Mouse (Mus musculus) kidney, postnatal 10 days (tissue): ENCODE data around the gene Ms4a6c.
"Not testable (repeated sequence)": the region's sequence is repeated elsewhere in the genome, so short reads cannot be mapped to it uniquely, and the experiment has no call there.

Experiments
- DNase-seq: peaks from one replicate; pipeline ENCODE4 v3.0.0; 2021; ENCODE audit warnings: mixed read lengths

The Ms4a6c gene

DNA sequence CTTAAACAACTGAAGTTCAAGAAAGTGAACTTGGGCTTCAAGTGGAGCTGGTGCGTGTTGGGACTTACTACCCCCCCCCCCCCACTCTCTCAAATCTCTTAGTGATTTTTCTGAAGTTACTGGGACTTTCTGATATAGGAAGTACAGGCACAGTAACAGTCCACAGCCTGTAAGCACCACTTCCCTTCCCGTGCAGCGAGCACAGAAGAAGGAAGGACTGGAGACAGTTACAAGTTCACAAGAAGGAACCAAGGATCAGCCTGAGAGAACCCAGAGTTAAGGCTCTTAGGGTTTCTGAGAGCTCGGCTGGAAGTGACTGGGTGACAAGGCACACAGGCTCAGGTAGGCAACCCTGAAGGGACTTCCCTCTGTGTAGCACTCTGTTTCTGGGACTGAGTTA, at the start of gene Ms4a6c:
TSS of gene Ms4a6c (plus strand) at position 152 of the 400 bp plus-strand sequence.
- not testable (repeated sequence) for DNase-seq

DNA sequence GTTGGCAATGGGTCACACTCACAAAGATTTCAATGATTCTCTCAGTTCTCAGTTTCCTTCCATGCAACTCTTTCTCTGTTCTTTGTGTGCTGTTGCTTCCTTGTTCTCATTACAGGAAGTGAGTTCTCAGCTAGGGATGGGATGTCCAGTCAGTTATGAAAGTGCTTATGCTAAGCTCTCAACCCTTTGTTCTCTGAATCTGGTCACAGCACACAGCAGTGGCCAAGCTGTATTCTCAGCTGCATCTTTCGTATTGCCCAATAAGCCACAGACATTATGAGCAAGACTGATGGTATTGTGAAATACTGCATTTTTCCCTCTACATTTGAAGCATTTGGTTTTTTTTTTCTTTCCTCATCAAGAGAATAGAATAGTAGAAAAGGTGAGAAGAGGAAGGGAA, 38.0 kb upstream of the Ms4a6c start:
- DNase-seq, result not testable (repeated sequence)

DNA sequence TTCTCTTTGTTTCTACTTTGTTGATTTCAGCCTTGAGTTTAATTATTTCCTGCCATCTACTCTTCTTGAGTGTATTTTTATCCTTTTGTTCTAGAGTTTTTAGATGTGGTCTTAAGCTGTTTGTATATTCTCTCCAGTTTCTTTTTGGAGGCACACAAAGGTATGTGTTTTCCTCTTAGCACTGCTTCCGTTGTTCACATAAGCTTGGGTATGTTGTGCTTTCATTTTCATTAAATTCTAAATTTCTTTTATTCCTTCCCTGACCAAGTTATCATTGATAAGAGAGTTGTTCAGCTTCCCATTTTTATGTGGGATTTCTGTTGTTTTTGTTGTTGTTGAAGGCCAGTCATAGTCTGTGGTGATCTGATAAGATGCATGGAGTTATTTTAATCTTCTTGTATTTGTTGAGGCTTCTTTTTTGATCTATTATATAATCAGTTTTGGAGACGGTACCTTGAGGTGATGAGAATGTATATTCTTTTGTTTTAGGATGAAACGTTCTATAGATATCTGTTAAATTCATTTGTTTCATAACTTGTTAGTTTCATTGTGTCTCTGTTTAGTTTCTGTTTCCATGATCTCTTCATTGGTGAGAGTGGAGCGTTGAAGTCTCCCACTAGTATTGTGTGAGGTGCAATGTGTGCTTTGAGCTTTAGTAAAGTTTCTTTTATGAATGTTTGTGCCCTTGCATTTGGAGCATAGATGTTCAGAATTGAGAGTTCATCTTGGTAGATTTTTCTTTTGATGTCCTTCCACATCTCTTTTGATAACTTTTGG, 33.9 kb upstream of the Ms4a6c start:
- DNase-seq, result no peak

DNA sequence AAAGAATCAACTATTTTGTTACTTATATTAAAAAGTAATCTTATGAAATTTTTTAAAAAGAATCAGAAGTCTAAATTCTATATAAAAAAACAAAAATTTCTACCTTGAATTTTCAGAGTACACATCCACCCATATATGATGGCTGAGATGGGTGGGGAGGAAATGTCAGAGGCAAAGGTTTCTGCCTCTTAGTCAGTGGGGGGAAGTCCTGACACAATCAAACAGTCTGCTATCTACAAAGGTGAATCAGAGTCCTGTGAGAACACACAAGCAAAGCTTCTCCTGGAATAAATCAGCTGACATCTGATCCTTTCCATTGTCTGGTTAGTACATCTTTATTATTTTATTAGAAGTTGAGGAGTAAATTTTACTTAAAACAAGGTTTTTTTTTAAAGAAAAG, 25.8 kb upstream of the Ms4a6c start, which contains the start of gene Ms4a4b:
TSS of gene Ms4a4b (plus strand) at position 216 of the 400 bp plus-strand sequence.
- no peak for DNase-seq

DNA sequence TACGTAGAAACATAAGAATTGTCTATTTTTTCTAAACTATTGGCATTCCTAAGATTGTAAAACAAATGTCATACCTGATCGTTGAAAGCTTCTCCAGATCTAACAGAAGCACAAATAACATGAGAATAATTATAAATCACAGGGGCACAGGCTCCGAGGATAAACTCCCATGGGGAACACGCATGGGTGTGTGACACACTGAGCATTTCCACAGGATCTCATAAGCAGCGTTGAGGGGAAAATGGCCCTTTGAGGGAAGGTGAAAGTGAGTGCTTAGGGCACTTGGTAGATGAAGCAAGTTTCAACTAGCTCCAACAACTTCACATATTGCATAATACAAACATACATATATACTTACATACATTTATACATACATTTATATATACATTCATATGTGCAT, 25.2 kb upstream of the Ms4a6c start:
- no peak for DNase-seq

DNA sequence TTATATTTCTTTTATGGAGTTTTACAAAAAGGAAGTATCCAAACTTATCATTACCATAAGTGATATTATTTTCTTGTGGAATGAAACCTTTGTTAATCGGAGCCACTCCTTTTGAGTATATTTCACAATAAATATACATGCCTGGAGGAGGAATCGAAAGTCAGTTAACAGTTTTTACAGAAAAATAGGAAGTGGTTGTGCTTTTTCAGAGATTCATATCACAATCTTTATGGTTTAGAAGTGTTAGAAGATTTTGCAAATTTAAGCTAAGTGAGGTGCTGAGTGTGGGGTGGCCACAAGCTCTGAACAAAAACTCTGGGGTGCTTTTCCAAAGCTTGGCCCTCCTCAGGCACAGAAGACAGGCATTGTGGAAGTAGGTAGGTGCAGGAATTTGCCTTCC, 21.9 kb upstream of the Ms4a6c start:
- no peak for DNase-seq

DNA sequence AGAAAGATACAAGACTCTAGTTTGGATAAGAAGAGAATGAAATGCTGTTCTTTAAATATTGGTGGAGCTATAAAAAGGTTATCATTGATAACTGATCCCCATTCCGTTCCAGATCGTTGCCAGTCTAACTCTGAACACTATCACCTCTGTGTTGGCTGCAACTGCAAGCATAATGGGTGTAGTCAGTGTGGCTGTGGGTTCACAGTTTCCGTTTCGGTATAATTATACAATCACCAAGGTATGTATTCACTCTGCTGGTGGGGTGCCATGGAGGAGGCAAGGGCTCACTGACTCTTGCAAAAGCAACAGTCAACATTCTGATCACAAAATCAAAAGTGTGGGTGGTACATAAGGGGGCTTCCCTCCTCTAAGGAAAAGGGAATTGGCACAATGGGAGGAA, 10.1 kb upstream of the Ms4a6c start:
- DNase-seq, result not testable (repeated sequence)

DNA sequence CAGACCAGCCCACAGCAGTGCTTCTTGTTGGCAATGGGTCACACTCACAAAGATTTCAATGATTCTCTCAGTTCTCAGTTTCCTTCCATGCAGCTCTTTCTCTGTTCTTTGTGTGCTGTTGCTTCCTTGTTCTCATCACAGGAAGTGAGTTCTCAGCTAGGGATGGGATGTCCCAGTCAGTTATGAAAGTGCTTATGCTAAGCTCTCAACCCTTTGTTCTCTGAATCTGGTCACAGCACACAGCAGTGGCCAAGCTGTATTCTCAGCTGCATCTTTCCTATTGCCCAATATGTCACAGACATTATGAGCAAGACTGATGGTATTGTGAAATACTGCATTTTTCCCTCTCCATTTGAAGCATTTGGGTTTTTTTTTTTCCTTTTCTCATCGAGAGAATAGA, 4.4 kb upstream of the Ms4a6c start:
- DNase-seq, result not testable (repeated sequence)

DNA sequence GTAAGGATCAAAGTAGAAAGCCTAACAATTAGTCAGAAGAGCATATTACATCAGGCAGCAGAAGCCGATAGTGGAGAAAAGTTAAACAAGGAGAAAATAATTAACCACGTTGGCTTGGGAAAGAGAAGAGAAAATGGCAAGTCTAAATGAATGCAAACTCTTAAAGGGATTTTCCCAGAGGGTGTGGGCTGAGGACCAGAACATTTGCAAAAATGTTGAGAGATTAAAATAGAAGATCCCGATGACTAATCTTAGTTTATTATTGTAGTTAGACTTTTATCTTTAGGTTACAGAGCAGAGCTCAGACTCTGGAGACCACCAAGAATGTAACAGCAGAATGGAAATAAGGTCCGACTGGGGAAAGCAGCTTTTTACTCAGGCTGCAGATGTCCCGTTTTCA, 2.7 kb upstream of the Ms4a6c start:
- DNase-seq, result no peak

DNA sequence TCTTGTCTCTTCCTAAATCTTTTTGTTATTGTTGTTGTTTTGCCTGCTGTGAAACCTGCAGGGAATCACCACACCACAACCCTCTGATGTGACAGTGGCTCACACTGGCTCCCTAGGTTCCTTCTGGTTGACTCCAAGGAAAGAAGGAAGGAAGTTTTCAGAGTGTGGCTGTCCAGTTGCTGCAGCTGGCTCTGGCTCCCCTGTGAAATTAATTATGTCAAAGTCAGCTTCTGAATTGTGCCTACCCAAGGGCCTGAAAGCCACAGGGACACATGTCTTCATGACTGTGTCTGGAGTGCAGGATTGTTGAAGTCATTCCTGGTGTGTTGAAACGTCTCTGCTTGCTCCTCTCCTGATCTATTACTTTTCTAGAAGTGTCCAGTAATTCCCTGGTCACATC, 805 bp upstream of the Ms4a6c start:
- DNase-seq, result not testable (repeated sequence)

DNA sequence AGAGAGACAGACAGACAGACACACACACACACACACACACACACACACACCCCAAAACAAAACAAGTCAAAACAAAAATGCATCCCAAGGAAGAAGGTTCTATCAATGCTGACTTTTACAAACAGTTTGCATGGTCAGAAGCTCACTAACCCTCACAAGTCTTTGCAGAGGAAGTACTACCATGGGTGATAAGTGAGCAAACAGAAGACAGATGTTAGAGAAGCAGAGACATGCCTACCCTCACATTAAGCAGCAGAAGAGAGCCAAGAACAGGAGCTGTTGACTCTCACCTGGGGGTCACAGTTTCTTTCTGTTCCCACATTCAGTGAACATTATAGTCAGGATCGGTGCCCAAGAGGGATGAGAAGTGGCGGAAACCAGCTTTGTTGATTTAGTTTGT, 10.5 kb downstream of the Ms4a6c start:
- no peak for DNase-seq

DNA sequence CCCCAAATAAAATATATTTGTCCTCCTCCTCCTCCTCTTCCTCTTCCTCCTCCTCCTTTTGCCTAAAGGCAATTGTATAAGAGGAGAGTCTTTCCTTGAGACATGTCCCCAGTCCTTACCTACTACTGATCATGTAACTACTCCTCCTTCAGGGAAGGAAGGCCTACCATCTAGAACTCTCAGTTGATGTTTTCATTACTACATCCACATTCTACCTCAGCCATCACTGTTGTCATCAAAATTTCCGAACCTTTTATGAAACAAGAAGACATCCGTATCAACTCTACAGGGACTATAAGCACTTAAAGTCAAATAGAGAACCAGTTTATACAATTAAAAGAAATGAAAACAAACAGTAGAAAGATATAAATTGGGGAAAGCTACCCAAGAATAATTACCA, 13.5 kb downstream of the Ms4a6c start:
- DNase-seq, result no peak

DNA sequence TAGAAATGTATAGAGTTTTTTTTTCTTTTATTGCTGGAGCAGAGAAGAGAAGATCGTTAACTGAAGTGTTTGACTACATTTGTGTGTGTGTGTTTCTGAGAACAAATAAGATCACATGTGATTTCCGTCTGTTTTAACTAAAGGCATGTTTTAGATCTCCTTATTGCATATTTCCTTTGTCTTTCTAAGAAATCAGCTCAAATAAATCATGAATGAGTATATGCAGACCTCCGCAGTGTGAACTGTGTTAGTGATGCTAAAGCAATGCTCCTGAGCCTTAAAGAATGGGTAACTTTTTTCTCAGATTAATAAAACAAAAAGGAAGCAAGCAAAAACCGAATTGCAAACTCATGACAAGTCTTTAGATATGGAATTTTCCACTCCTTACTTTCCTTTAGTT, 14.8 kb downstream of the Ms4a6c start:
- DNase-seq, result no peak

DNA sequence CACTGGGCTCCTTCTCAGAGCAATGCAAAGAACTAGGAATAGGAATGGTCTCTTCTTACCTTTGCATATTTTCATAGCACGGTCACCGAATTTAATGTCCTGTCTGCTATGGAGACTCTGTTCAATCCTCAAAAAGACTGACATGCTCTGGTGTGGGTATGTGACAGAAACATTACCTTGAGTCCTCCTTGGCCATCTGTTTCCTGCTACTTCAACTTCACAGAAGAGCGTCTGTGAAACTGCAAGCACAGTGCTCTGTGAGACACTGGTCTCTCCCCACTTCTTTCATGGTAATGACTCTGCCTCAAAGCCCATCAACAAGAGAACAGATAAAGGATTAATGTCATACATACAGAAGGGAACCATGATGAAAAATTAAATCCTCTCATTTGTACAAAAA, 15.2 kb downstream of the Ms4a6c start:
- DNase-seq, result no peak

DNA sequence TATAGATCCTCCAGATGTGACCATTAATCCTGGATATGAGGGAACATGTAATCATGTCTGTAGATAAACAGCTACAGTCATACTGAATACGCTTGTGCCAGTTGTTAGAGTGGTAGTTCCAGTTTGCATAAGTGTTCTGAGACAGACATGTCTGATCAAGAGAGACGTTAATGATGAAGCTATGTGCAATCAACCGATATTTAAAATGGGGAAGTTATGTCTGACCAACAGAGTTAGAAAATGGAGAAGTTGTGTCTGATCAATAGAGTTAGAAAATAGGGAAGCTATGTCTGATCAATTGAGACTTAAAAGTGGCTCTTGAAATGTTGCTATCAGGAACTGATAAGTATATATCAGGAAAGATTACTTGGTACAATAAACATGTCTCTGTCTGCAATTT, 16.1 kb downstream of the Ms4a6c start:
- DNase-seq, result no peak

DNA sequence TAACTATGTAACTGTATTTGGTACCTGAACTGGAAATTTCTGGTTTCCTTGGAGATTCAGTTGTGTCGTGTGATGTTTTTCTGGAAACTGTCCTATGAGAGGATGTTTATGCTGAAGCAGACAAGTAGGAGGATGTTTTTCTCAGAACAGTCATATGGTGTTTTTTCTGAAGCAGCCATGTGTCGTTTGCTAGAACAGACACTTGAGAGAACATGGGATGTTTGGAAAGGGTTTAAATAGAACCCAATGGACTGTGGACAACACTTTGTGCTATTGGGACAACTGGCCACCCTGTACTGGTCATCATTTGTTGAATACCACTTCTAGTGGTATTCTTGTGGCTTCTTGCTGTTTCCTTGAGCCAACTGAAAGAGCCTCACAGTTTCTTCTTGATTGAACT, 16.6 kb downstream of the Ms4a6c start, which contains the start of gene Gm8369:
TSS of gene Gm8369 (plus strand) at position 193 of the 400 bp plus-strand sequence.
- DNase-seq, result no peak

DNA sequence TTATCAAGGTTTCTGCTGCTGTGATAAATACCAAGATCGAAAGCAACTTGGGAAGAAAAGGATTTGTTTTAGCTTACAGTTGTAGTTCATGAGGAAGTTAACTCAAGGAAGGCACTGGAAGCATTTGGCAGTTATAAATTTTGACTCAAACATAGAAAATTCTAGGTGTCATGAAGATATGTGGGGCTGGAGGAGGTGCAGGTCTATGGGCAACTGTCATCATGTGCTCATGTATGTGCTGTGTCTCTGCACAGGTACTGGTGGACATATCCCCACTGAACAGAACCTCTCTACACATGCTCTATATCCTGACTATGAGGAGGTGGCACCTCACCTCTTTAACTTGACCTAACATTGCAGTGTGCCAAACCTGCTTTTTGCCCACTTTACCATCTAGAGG, 17.4 kb downstream of the Ms4a6c start:
- no peak for DNase-seq

DNA sequence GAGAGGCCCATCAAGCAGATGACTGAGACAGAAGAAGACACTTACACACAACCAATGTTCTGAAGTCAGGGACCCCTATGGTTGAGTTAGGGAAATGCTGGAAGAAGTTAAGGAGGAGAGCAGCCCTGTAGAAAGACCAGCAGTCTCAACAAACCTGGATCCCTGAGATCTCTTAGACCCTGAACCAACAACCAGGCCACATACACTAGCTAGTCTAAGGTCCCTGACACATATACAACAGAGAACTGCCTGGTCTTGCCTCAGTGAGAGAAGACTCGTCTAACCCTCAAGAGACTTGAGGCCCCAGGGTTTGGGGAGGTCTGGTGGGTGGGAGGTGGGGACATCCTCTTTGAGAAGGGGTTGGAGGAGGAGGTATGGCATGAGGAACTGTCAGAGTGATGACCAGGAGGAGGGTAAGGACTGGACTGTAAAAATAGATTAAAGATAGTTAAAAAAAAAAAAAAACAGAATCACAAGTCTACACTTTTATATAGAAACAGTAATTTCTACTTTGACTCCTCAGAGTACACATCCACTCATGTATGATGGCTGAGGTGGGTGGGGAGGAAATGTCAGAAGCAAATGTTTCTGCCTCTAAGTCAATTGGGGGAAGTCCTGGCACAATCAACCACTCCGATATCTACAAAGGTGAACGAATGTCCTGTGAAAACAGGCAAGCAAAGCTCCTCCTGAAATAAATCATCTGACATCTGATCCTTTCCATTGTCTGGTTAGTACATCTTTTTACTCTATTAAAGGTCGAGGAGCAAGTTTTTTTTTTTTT, 22.4 kb downstream of the Ms4a6c start:
- no peak for DNase-seq

DNA sequence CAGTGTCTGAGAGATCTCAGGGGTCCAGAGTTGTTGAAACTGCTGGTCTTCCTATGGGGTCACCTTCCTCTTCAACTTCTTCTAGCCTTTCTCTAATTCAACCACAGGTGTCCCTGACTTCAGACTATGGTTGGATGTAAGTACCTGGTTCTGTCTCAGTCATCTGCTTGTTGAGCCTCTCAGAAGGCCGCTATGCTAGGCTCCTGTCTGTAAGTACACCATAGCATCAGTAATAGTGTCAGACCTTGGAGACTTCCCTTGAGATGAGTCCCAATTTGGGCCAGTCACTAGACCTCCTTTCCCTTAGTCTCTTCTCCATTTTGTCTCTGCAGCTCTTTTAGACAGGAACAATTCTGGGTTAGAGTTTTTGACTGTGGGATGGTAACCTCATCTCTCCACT, 23.5 kb downstream of the Ms4a6c start:
- DNase-seq, result no peak

DNA sequence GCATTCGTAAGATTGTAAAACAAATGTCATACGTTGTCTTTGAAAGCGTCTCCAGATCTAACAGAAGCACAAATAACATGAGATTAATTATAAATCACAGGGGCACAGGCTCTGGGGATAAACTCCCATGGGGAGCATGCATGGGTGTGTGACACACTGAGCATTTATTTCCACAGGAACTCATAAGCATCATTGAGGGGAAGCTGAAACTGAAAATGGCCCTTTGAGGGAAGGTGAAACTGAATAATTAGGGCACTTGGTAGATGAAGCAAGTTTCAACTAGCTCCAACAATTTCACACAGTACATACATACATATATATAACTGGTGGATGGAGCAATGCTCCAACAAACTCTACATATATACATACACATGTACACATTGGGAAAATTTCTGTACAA, 25.4 kb downstream of the Ms4a6c start:
- DNase-seq, result no peak

DNA sequence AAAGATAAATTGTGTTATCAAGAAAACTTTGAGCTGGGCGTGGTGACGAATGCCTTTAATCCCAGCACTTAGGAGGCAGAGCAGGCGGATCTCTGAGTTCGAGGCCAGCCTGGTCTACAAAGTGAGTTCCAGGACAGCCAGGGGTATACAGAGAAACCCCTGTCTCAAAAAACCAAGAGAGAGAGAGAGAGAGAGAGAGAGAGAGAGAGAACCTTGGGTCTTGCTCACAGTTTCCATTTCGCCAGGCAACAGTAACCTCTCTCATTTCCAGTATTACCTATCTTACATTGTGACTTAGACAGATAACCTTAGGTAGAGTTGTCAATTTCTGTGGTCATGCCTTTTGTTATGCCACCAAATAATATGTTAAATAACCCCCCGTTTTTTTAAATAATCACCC, 27.2 kb downstream of the Ms4a6c start:
- no peak for DNase-seq

DNA sequence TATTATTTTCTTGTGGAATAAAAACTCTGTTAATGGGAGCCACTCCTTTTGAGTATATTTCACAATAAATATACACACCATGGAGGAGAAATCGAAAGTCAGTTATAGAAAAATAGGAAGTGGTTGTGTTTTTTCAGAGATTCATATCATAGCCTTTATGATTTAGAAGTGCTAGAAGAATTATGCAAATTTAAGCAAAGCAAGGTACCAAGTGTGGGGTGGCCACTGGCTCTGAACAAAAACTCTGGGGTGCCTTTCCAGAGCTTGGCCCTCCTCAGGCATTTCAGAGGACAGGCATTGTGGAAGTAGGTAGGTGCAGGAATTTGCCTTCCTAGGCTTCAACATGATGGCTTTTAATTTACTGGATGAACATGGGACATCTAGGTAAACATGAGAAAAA, 28.1 kb downstream of the Ms4a6c start:
- not testable (repeated sequence) for DNase-seq

DNA sequence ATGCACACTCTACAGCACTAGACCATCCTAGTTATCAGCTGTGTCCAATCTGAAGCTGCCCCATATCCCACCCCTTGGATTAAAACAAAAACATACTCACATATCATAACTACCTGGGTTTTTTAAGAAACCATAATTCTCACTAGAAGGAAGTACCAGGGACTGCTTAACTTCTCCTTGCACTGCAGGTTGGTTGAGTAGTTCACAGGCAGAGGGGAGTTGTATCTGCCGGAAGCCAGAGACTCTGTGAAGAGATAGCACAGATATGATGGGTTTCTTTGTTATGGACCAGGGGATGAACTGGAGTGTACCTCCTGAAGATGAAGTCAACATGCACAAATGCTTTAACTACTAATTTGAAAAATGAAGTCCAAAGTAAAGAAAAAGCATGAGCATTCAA, 31.6 kb downstream of the Ms4a6c start:
- DNase-seq, result no peak

DNA sequence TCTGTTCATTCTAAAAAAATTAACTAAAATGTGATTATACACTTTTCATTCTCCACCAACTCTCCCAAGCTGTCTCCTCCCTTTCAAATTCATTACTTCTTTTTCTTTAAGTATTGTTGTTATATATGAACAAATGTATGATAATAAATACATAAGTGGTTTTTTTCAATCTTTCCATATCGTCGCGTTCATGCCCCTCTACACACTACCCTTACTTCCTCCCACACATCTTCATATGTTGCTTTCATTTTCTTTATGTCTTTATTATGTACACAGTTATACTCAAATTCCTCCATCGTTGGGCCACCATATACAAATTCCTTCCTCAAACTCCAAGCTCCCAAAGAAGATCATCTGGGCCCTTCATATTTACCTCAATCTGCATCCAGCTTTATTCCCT, 32.2 kb downstream of the Ms4a6c start:
- no peak for DNase-seq
